Mouse (Mus musculus) frontal cortex, postnatal 10 days (tissue): ENCODE measurements at regions not wholly inside any gene's neighbourhood (a gene's known extent, or its start where the extent isn't known, plus 50 kb on each side); places are given as distances from the start of the nearest gene placed in this dataset.

Source experiments
- DNase-seq, 2 experiments: peaks; one replicate each; pipeline ENCODE4 v3.0.0; 2022; ENCODE audit warnings: low spot score in 2 of 2, mixed read lengths in 1 of 2

DNA sequence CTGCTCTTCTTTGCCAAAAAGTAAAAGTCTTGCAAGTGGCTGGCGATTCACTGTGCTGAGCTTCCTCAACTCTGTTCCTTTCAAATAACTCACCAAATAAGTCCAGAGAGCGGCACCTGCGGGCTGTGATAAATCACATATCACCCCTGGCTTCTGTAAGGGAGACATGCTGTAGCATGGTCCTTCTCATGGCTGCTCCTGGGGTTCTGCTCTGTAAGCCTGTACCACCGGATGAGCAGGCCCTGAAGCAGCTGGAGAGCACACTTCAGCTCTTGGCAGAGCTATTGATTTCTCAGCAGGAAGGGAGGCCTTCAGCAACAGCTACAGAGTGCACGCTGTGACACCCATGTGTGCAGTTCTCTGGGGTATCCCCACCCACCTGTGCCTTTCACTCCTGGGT, 101.5 kb upstream of the Ufm1 start:
- DNase-seq: no peak

DNA sequence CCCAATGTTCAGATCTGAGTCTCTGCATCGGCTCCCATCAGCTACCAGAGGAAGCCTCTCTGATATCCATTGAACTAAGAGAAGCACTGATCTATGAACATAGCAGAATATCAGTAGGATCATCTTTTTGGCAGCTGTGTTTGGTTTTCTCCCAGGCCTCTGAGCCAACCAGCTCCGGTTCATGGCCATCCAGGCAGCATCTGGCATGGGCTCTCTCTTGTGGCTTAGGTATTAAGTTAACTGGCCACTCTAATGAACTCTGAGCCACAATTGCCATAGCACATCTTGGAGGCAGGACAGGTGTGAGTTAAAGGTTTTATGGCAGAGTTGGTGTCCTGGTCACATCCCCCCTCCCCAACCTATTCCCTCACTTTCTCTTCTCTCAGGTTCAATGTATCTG, 90.2 kb upstream of the Ufm1 start:
- DNase-seq: no peak

DNA sequence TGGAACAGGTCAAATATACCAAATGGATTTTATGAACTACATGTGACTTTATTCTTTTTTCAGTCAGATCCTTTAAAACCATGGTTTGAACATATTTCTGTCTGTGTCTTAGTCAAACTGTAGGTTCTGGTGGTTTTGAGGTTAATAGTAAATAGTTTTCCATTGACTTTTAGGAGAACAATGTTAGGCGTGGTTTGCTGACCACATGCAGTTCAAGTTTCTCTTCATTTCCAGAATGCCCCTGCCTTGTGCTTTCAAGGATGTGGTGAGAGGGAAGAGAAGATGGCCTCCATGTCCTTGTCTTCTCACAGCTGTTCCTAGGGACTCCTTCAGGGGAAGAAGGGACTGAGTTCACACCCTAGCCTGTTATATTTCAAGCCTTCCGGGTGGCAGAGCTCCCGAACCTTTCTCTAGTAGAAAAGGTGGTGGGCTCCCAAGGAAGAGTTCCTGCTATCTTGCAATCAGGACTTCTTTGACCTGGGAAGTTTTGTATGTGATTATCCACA, 76.1 kb upstream of the Ufm1 start:
- no peak for DNase-seq

DNA sequence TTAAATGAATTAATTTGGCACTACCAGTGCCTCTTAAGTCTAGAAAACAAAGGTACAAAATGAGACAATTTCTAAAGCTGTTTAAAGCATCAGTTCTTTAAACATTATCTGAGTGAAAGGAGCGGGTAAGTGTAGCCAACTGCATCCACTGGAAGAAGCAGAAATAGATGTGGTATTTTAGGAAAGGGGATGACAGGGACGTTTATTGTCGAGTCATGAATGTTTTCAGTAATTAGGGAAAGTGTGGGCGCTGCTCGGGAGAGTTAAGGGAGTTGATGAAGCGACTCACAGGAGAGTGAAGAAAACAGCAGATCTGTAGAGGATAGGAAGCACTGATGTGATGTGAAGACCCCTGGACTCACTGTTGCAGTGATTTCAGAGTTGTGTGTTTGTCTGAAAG, 68.1 kb upstream of the Ufm1 start:
- no peak for DNase-seq

DNA sequence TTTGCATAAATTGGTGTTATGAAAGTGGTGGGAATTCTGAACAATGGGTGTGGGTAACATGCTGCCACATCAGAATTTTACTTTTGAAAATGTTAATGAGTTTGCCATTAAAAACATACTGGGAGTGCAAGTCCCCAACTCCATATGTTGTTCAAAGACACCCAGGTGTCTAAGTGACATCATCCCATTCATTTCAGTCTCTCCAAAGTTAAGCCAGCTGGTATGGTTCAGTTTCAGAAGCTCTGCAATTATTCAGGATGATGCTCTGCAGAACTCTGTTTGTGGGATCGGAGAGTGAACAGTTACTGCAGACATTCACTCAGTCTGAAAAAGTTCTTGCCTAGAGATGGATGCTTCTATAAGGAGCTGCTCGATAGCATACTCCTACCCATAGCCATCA, 56.3 kb upstream of the Ufm1 start:
- DNase-seq: no peak

DNA sequence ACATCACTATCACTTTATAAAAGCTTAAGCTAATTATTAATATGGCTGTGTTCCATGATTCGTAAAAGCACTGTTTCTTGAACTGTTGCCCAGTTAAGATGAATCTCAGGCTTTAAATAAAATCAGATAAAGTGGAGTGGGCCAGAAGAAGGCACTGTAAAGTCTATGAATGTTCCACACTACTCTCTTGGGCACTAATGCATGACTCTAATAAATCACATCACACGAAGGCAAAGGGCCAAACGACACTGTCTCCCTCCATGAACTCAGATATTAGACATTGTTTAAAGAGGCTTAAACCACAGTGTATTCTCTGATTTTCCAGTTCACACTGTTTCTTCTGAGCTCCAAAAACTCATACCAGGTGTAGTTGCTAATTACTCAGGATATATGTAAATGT, 55.9 kb upstream of the Ufm1 start:
- no peak for DNase-seq

DNA sequence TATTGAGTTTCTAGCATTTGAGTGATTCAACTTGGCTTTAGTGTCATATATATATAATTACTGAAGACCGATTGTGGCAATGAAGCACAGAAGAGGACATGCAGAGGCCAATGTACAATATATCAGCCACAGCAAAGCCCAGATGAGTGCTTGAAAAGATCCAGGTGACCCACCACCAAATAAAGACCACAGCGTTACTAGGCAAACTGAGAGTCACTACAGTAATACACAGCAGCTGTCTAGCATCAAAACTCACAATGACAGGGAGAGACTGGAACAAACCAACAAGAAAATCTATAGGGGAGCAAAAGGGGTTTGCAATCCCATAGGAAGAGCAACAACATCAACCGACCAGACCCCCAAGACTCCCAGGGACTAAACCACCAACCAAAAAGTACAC, 54.3 kb upstream of the Ufm1 start:
- DNase-seq: no peak

DNA sequence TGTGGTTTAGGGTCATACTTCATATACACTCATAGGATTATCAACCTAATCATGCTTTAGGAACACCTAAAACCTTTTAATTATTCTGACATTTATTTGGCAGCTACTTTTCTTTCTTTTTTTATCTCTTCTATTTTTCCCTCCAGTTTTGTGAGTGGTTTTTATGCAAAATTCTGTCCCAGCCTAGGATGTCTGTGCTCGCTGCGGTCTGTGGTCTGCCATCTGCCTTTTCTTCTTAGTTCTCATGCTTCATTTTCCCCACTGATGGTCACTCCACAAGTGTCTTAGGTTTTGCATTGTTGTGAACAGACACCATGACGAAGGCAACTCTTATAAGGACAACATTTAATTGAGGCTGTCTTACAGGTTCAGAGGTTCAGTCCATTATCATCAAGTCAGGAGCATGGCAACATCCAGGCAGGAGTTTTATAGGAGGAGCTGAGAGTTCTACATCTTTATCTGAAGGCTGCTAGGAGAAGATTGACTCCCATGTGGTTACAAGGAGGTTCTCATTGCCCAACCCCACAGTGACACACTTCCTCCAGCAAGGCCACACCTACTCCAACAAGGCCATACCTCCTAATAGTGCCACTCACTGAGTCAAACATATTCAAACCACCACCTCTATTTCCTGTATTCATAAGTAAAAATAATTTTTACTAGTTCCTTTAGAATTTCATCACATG, 50.5 kb upstream of the Ufm1 start:
- DNase-seq: no peak
